Mouse (Mus musculus): ENCODE measurements around the gene Ncbp3. TPM values are rescaled to one million over a fixed set of nuclear protein-coding genes. Genes with fewer than 3 reads are reported as not detected.

Gene Ncbp3
- polyA plus RNA-seq, 1 experiment from 2014 or later, result 3.4 TPM

DNA sequence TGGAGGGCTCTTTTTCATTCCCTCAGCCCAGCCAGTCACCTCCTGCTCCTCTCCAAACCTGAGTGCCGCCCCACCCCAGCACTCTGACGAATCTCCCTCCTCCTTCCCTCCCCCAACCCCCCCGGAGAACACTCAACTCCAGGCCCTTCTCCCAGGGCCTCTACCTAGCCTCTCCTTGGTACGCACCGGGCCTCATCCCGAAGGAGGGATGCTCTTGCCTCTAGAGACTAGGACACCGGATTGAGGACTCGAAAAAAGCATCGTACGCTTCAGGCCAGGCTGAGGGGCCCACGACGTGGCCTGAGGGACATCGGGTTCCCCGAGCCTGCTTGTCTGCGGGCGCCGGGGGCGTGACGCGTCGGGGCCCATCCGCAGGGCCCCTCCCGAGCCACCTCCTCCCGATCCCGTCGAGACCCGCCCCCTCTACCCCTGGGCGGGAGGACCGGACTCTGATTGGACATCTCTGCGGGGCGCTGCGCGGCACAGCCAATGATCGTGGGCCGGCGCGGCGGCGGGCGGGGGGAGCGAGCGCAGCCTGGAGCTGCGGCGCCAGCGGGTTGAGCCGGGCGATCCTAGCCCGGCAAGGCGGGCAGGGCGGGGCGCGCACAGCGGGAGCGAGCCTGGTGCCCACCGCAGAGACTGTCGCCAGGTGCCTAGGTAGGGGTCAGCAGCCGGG lies 29.0 kb upstream of the Ncbp3 start, which contains the start of gene Camkk1:
Gene Camkk1 (plus strand): TSS at position 538 of the 676 bp plus-strand sequence.
- Histone ChIP-seq H3K4me3 (ENCODE audit: low read depth, low read length) (peak within 1 kb of the TSS; percentile 63), H3K4me2 (replicated peaks; ENCODE audit: low read depth) (peak within 1 kb of the TSS; percentile 100), H3K36me3 (ENCODE audit: control insufficient read depth, insufficient read depth) (no peaks in the 10 kb centered on the region), H3K27ac (ENCODE audit: low read depth, low read length) (no peak within 1 kb of the TSS), H3K9me3 (ENCODE audit: control insufficient read depth) (no peaks in the 10 kb centered on the region), H3K9ac (ENCODE audit: low read depth, low read length) (peak within 1 kb of the TSS; percentile 48), H3K4me1 (replicated peaks; ENCODE audit: control insufficient read depth, insufficient read depth, low read length) (no peaks in the 10 kb centered on the region), H3K27me3 (replicated peaks; ENCODE audit: control insufficient read depth, insufficient read depth, low read length) (peaks cover 6% of the 10 kb centered on the region; the same call in 1 of the 2 replicates)
- TF ChIP-seq CTCF (IDR thresholded peaks at IDR 0.05; ENCODE audit: low read depth), result no peak
- WGBS, result 1% methylated on average over 52 of the region's 57 CpGs
- ATAC-seq, result peak; percentile 94

- Histone ChIP-seq H3K9me3 (ENCODE audit: control insufficient read depth) (no peaks in the 10 kb centered on the region), H3K4me1 (replicated peaks; ENCODE audit: control insufficient read depth, insufficient read depth, low read length) (peaks cover 3% of the 10 kb centered on the region; the same call in 1 of the 2 replicates), H3K27ac (ENCODE audit: low read depth, low read length) (no peak overlapping the region), H3K4me2 (replicated peaks; ENCODE audit: low read depth) (peak overlapping the region; percentile 100), H3K4me3 (ENCODE audit: low read depth, low read length) (peak overlapping the region; percentile 63), H3K9ac (ENCODE audit: low read depth, low read length) (peak overlapping the region; percentile 48), H3K27me3 (replicated peaks; ENCODE audit: control insufficient read depth, insufficient read depth, low read length) (peaks cover 6% of the 10 kb centered on the region; the same call in 1 of the 2 replicates), H3K36me3 (ENCODE audit: control insufficient read depth, insufficient read depth) (no peaks in the 10 kb centered on the region)
- WGBS, result under 1% methylated on average over 46 of the region's 46 CpGs
- peak; percentile 35; the same call in 1 of the 2 replicates for ATAC-seq
- TF ChIP-seq CTCF (IDR thresholded peaks at IDR 0.05; ENCODE audit: low read depth), result no peak
Measured at GRCm38 (mm10) chr11:73019147-73019795, 28.3 kb upstream of the Ncbp3 start.

GRCm38 (mm10) chr11:73020953-73021800 lies 26.4 kb upstream of the Ncbp3 start:
- Histone ChIP-seq H3K27me3 (replicated peaks; ENCODE audit: control insufficient read depth, insufficient read depth, low read length) (peaks cover 6% of the 10 kb centered on the region; the same call in 1 of the 2 replicates), H3K9ac (ENCODE audit: low read depth, low read length) (no peak overlapping the region), H3K4me3 (ENCODE audit: low read depth, low read length) (no peak overlapping the region), H3K4me2 (replicated peaks; ENCODE audit: low read depth) (no peak overlapping the region), H3K4me1 (replicated peaks; ENCODE audit: control insufficient read depth, insufficient read depth, low read length) (peaks cover 18% of the 10 kb centered on the region), H3K27ac (ENCODE audit: low read depth, low read length) (no peak overlapping the region), H3K36me3 (ENCODE audit: control insufficient read depth, insufficient read depth) (no peaks in the 10 kb centered on the region), H3K9me3 (ENCODE audit: control insufficient read depth) (no peaks in the 10 kb centered on the region)
- no peak for TF ChIP-seq CTCF (IDR thresholded peaks at IDR 0.05; ENCODE audit: low read depth)
- ATAC-seq, result no peak
- 75% methylated on average over 7 of the region's 7 CpGs for WGBS

DNA sequence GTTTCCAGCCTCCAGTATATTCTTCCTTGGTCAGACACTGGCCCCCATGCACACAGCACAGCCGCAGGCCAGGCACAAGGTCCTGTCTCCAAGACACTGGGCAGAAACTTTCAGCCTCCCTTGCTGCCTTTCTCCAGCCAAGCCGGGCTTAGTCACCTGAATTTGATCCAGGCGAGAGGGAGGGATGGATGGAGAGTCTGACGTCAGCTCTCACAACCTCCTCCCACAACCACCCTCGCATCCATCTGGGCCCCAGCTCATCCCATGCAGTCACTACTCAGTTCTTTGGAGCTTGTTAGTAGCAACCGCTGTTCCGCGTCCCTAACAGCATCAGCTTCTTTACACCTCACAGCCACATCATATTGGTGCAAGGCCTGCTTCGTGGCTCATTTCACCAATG lies 24.5 kb upstream of the Ncbp3 start:
- H3K27ac ChIP-seq (ENCODE audit: low read depth, low read length), result no peak overlapping the region
- TF ChIP-seq CTCF (IDR thresholded peaks at IDR 0.05; ENCODE audit: low read depth), result no peak
- no peak overlapping the region for H3K4me2 ChIP-seq (replicated peaks; ENCODE audit: low read depth)
- H3K4me3 ChIP-seq (ENCODE audit: low read depth, low read length), result no peak overlapping the region
- H3K36me3 ChIP-seq (ENCODE audit: control insufficient read depth, insufficient read depth), result no peaks in the 10 kb centered on the region; the same call in 1 of the 2 replicates
- H3K4me1 ChIP-seq (replicated peaks; ENCODE audit: control insufficient read depth, insufficient read depth, low read length), result peaks cover 18% of the 10 kb centered on the region
- peaks cover 6% of the 10 kb centered on the region; the same call in 1 of the 2 replicates for H3K27me3 ChIP-seq (replicated peaks; ENCODE audit: control insufficient read depth, insufficient read depth, low read length)
- WGBS, result 58% methylated on average over 9 of the region's 9 CpGs
- no peaks in the 10 kb centered on the region for H3K9me3 ChIP-seq (ENCODE audit: control insufficient read depth)
- H3K9ac ChIP-seq (ENCODE audit: low read depth, low read length), result no peak overlapping the region
- ATAC-seq, result no peak

DNA sequence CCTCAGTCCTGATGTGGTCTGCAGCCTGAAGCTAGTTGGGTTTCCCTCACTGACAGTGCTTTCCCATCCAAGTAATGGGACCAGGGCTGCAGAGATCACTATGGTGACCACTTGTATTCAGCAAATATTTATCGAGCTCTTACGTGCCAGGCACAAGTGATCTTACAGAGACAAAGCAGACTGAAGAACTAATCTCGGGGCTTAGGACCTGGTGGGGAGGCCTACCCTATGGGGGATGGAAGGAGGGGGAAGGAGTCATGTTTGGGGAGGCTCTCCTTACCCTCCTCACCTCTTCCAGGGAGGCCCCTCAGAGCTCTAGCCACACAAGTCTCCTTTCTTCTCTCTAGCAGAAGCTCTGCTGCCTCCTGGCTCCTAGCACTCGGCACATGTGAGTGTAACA lies 23.8 kb upstream of the Ncbp3 start:
- no peak overlapping the region for H3K4me3 ChIP-seq (ENCODE audit: low read depth, low read length)
- H3K27me3 ChIP-seq (replicated peaks; ENCODE audit: control insufficient read depth, insufficient read depth, low read length), result peaks cover 6% of the 10 kb centered on the region; the same call in 1 of the 2 replicates
- ATAC-seq, result no peak
- no peaks in the 10 kb centered on the region; the same call in 1 of the 2 replicates for H3K36me3 ChIP-seq (ENCODE audit: control insufficient read depth, insufficient read depth)
- no peaks in the 10 kb centered on the region for H3K9me3 ChIP-seq (ENCODE audit: control insufficient read depth)
- 0 out of 2 replicates have a peak overlapping the region, but pooled peaks have one; percentile 17 for H3K4me2 ChIP-seq (replicated peaks; ENCODE audit: low read depth)
- WGBS, result 45% methylated on average over 4 of the region's 4 CpGs
- 0 out of 2 replicates have a peak overlapping the region, but pooled peaks have one; percentile 46 for H3K27ac ChIP-seq (ENCODE audit: low read depth, low read length)
- TF ChIP-seq CTCF (IDR thresholded peaks at IDR 0.05; ENCODE audit: low read depth), result no peak
- H3K4me1 ChIP-seq (replicated peaks; ENCODE audit: control insufficient read depth, insufficient read depth, low read length), result peaks cover 18% of the 10 kb centered on the region
- no peak overlapping the region for H3K9ac ChIP-seq (ENCODE audit: low read depth, low read length)

Data from intestine, postnatal 0 days (tissue).